Mouse (Mus musculus) kidney, postnatal 0 days (tissue): Measurements from ENCODE around the gene Cyb5r2. TPM values are rescaled to one million over a fixed set of nuclear protein-coding genes. Genes with fewer than 3 reads are reported as not detected.

ENCODE experiments used
- ATAC-seq: fragments of 200-750 bp; cut with Nextera tagmentation; replicated peaks from 2 replicates; pipeline ENCODE4 v1.8.0; 2017; ENCODE audit warnings: low read depth, moderate number of reproducible peaks, moderate TSS enrichment, moderate library complexity; ENCODE audit not compliant: low FRiP score
- DNase-seq: peaks from one replicate; pipeline ENCODE4 v3.0.0-alpha.2; 2016; ENCODE audit warnings: low spot score
- H3K27ac ChIP-seq: fragments of 300-500 bp; sonication (generic); 2 replicates; pipeline ENCODE4 v1.5.1; 2014; ENCODE audit warnings: mild to moderate bottlenecking
- H3K27me3 ChIP-seq: fragments of 300-500 bp; sonication (generic); 2 replicates; pipeline ENCODE4 v1.6.1; 2014; ENCODE audit warnings: low read length, mixed read lengths; ENCODE audit not compliant: insufficient read depth
- H3K36me3 ChIP-seq: fragments of 300-500 bp; sonication (generic); 2 replicates; pipeline ENCODE4 v1.6.1; 2014; ENCODE audit warnings: low read length, mixed read lengths; ENCODE audit not compliant: insufficient read depth
- H3K4me1 ChIP-seq: fragments of 300-500 bp; sonication (generic); replicated peaks from 2 replicates; pipeline ENCODE4 v1.6.1; 2014; ENCODE audit warnings: antibody characterized with exemption, low read length, mixed read lengths; ENCODE audit not compliant: insufficient read depth
- H3K4me2 ChIP-seq: fragments of 300-500 bp; sonication (generic); 2 replicates; pipeline ENCODE4 v1.6.1; 2014; ENCODE audit warnings: mild to moderate bottlenecking, low read length, moderate library complexity, mixed read lengths
- H3K4me3 ChIP-seq: fragments of 300-500 bp; sonication (generic); replicated peaks from 2 replicates; pipeline ENCODE4 v1.5.1; 2014; ENCODE audit warnings: low read depth, low read length
- H3K9ac ChIP-seq: fragments of 300-500 bp; sonication (generic); 2 replicates; pipeline ENCODE4 v1.6.1; 2014; ENCODE audit warnings: low read depth, low read length
- H3K9me3 ChIP-seq: fragments of 300-500 bp; sonication (generic); replicated peaks from 2 replicates; pipeline ENCODE4 v1.6.1; 2016; ENCODE audit warnings: low read length, inconsistent platforms, mixed read lengths
- CTCF ChIP-seq: IDR thresholded peaks from 2 replicates; pipeline ENCODE4 v1.5.1; 2016; ENCODE audit warnings: antibody characterized with exemption, low read depth, mild to moderate bottlenecking, moderate library complexity
- WGBS: fragments of 180-500 bp; shearing (Covaris S2); extraction: QIAGEN DNeasy Blood & Tissue Kit; methylation state at CpG from one replicate; pipeline ENCODE4 v1.1.7; 2014; 5-methylcytosine and 5-hydroxymethylcytosine counted together
- polyA plus RNA-seq: library from polyadenylated mRNA; unstranded; fragments of >200 nt; fragmentation: Nextera tagmentation; extraction: Ambion mirVana; gene quantifications from 2 replicates; pipeline ENCODE4 v1.2.1, GENCODE M21; 2015

Cyb5r2 gene
- polyA plus RNA-seq, 1 experiment from 2014 or later: 0.21 TPM

DNA sequence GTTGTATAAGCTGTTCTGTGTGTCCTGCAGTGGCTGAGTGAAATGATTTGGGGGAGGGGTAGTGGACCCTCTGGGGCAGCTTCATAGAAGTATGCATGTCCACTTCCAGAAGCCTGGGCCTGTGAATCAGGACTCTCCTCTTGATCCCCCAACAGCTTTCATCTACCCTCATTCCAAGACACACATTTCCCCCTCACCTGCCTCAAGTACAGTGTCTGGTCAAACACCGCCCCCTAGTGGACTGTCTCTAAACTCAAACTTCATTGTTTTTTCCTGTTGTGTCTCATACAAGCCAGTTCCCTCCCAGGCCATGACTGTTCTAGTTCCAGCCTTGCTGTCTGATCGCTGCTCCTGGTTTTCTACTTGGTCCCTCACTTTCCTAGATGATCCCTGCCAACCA, 9.9 kb downstream of the Cyb5r2 start:
- no peaks in the 10 kb centered on the region for H3K27me3 ChIP-seq
- H3K4me1 ChIP-seq: no peaks in the 10 kb centered on the region
- TF ChIP-seq CTCF: peak; percentile 88
- H3K9me3 ChIP-seq: no peaks in the 10 kb centered on the region
- WGBS: 9% methylated on average over 2 of the region's 2 CpGs
- DNase-seq: peak; percentile 77
- no peak overlapping the region for H3K4me2 ChIP-seq
- H3K27ac ChIP-seq: no peak overlapping the region
- H3K36me3 ChIP-seq: 0 out of 2 replicates have a peak, but pooled peaks cover 3% of the 10 kb centered on the region
- no peak overlapping the region for H3K9ac ChIP-seq
- H3K4me3 ChIP-seq: no peak overlapping the region
- no peak; the same call in 1 of the 2 replicates for ATAC-seq

DNA sequence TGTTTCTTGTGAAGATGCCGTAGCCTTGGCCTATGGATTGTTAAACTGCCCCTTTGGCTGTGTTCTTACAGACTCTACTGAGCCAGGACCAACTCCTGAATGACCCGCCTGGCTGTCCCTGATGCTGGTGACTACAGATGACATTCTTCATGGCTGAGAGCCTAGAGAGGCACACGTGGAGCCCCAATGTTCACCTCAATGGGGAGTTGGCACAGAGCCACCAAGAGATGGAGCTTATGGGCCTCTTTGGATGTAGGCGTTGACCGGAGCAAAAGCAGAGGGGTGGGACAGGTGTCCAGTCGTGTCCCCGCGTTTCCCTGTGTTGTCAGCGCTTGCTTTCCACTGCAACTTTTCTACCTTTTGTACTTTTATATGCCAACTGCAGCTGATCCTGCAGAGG, 10.4 kb downstream of the Cyb5r2 start:
- no peak for TF ChIP-seq CTCF
- Histone ChIP-seq H3K27me3 (no peaks in the 10 kb centered on the region), H3K4me3 (no peak overlapping the region), H3K9me3 (no peaks in the 10 kb centered on the region), H3K4me1 (no peaks in the 10 kb centered on the region), H3K36me3 (0 out of 2 replicates have a peak, but pooled peaks cover 3% of the 10 kb centered on the region), H3K27ac (no peak overlapping the region), H3K4me2 (no peak overlapping the region), H3K9ac (no peak overlapping the region)
- no peak for DNase-seq
- ATAC-seq: no peak; the same call in 1 of the 2 replicates
- 83% methylated on average over 9 of the region's 9 CpGs for WGBS

DNA sequence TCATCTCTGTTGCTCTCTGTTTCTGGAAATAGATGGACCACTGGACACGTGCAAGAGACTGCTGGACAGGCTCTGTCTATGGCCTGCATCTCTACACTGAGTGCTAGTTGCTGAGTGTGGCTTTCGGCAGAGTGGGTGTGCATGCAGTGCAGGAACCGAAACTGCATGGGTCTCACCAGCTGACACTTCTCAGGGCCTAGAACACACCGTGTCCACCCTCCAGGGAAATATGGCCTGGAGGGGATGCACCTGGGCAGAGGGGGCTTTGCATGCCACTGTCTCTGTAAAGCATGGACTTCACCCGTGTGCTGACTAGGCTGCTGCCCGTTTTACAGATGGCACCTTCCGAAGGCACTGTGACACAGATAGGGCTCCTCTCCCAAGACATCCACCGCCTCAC, 11.8 kb downstream of the Cyb5r2 start:
- Histone ChIP-seq H3K9me3 (no peaks in the 10 kb centered on the region), H3K9ac (no peak overlapping the region), H3K36me3 (0 out of 2 replicates have a peak, but pooled peaks cover 3% of the 10 kb centered on the region), H3K4me1 (no peaks in the 10 kb centered on the region), H3K27ac (no peak overlapping the region), H3K4me3 (no peak overlapping the region), H3K4me2 (no peak overlapping the region), H3K27me3 (no peaks in the 10 kb centered on the region)
- TF ChIP-seq CTCF: no peak
- no peak for DNase-seq
- WGBS: 90% methylated on average over 8 of the region's 8 CpGs
- ATAC-seq: no peak

DNA sequence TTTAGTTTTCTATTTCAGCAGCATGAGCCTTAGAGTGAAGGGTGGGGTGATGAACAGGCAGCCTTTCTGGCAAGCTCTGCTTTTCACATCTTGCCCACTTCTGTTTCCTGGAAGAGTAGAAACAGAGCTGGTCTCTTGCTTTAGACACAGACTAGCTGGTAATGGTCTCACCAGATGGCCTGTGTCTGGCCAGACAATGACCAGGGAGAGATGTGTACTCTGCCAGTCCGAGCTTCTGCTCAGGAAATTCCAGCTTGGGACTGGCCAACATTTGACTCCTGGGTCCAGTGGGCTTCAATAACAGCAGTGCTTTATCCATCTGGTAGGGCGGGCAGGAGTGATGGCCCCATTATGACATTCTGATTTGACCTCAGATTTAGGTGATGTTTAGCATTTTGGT, 12.7 kb downstream of the Cyb5r2 start:
- H3K27me3 ChIP-seq: no peaks in the 10 kb centered on the region
- no peak overlapping the region for H3K4me2 ChIP-seq
- DNase-seq (no peak), ATAC-seq (no peak)
- H3K9ac ChIP-seq: no peak overlapping the region
- H3K36me3 ChIP-seq: 0 out of 2 replicates have a peak, but pooled peaks cover 3% of the 10 kb centered on the region
- no peak for TF ChIP-seq CTCF
- 60% methylated on average over 2 of the region's 2 CpGs for WGBS
- no peaks in the 10 kb centered on the region for H3K9me3 ChIP-seq
- H3K27ac ChIP-seq: no peak overlapping the region
- no peak overlapping the region for H3K4me3 ChIP-seq
- no peaks in the 10 kb centered on the region for H3K4me1 ChIP-seq

DNA sequence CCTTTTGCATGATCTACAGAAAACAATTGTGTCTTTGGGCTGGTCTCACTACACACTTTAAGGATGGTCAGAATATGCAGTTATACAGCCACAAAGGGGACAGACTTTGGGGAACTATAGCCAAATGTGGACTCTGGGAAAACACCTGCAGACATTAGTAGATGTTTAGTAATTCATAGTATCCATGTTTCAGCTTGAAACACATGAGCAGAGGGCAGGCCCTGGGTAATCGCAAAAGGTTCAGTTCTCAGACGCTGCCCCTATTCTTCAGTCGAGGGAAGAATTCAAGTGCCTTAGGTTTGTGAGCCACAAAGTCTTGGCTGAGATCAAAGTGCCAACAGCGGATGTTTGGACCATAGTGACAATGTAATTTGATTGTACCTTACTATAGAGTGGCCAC, 13.4 kb downstream of the Cyb5r2 start:
- Histone ChIP-seq H3K27me3 (no peaks in the 10 kb centered on the region), H3K4me2 (no peak overlapping the region), H3K27ac (no peak overlapping the region), H3K9me3 (no peaks in the 10 kb centered on the region), H3K4me3 (no peak overlapping the region), H3K4me1 (no peaks in the 10 kb centered on the region), H3K9ac (no peak overlapping the region), H3K36me3 (0 out of 2 replicates have a peak, but pooled peaks cover 3% of the 10 kb centered on the region)
- 92% methylated on average over 4 of the region's 4 CpGs for WGBS
- ATAC-seq: no peak
- DNase-seq: no peak
- no peak for TF ChIP-seq CTCF

DNA sequence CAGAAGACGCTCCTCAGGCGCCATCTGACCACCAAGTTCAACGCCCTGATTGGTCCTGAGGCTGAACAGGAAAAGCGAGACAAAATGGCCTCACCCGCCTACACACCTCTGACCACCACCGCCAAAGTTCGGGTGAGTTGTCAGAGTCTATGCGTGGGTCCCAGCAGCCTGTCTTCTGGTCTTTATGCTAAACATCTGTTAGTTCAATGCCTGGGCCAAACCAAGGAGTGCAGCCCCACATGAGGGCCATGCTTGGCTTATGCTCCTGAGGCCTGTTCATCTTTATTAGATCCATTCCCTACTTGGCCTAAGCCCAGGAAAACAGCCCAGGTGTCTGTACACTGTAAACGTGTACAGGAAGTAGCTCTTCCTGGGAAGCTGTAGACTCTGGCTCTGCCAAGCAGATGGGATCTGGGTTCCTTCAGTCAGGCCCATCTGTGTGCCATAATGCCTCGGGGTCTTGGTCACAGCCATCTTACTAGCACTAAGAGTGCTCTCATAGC, 14.8 kb downstream of the Cyb5r2 start:
- Histone ChIP-seq H3K4me2 (no peak overlapping the region), H3K27me3 (no peaks in the 10 kb centered on the region), H3K4me1 (no peaks in the 10 kb centered on the region), H3K9ac (no peak overlapping the region), H3K27ac (no peak overlapping the region), H3K36me3 (0 out of 2 replicates have a peak, but pooled peaks cover 3% of the 10 kb centered on the region), H3K9me3 (no peaks in the 10 kb centered on the region), H3K4me3 (no peak overlapping the region)
- no peak for ATAC-seq
- TF ChIP-seq CTCF: no peak
- 83% methylated on average over 10 of the region's 10 CpGs for WGBS
- no peak for DNase-seq

DNA sequence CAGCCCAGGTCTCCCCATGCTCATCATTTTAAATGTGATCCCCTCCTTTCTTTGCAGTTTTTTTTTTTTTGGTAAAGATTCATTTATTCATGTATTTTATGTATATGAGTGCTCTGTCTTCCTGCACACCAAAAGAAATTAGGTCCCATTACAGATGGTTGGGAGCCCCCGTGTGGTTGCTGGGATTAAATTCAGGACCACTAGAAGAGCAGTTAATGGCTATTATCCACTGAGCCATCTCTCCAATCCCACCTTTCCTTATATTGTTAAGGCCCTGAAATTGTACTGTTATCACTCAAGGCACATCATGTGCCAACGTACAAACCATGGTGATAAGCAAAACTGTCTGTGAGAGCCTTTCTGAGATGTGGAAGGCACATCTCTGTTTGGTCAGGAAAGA, 19.1 kb downstream of the Cyb5r2 start:
- H3K4me2 ChIP-seq: no peak overlapping the region
- no peaks in the 10 kb centered on the region for H3K4me1 ChIP-seq
- DNase-seq (peak; percentile 66), ATAC-seq (no peak)
- H3K36me3 ChIP-seq: 0 out of 2 replicates have a peak, but pooled peaks cover 3% of the 10 kb centered on the region
- TF ChIP-seq CTCF: peak; percentile 70
- H3K4me3 ChIP-seq: no peak overlapping the region
- no peaks in the 10 kb centered on the region for H3K27me3 ChIP-seq
- H3K9ac ChIP-seq: no peak overlapping the region
- no peaks in the 10 kb centered on the region for H3K9me3 ChIP-seq
- H3K27ac ChIP-seq: no peak overlapping the region
- 42% methylated on average over 2 of the region's 2 CpGs for WGBS
